Mouse (Mus musculus) brown adipose tissue, adult 24 weeks (tissue): ENCODE results near the gene Jak3. TPM values are rescaled to one million over a fixed set of nuclear protein-coding genes. Genes with fewer than 3 reads are reported as not detected.
"Not testable (repeated sequence)": the region's sequence is repeated elsewhere in the genome, so short reads cannot be mapped to it uniquely, and the experiment has no call there.

Experiments
- H3K27ac ChIP-seq: fragments of 200-500 bp; replicated peaks from 2 replicates; pipeline ENCODE4 v1.5.1; 2012; ENCODE audit warnings: low read depth, mild to moderate bottlenecking, low read length
- H3K4me1 ChIP-seq: fragments of 200-500 bp; 2 replicates; pipeline ENCODE4 v1.6.1; 2012; ENCODE audit warnings: low read length, mixed read lengths; ENCODE audit not compliant: control insufficient read depth, insufficient read depth, insufficient read length
- H3K4me3 ChIP-seq: fragments of 200-500 bp; 2 replicates; pipeline ENCODE4 v1.5.1; 2012; ENCODE audit warnings: low read depth, mild to moderate bottlenecking, low read length, moderate library complexity; ENCODE audit not compliant: insufficient read depth
- polyA plus RNA-seq: library from polyadenylated mRNA; stranded (reverse); fragments of >200 nt; gene quantifications from 2 replicates; pipeline ENCODE4 v1.2.4, GENCODE M21; 2012; ENCODE audit not compliant: missing spikeins, insufficient read depth, insufficient read length

Gene Jak3
- polyA plus RNA-seq, 1 experiment = 13.9 TPM

DNA sequence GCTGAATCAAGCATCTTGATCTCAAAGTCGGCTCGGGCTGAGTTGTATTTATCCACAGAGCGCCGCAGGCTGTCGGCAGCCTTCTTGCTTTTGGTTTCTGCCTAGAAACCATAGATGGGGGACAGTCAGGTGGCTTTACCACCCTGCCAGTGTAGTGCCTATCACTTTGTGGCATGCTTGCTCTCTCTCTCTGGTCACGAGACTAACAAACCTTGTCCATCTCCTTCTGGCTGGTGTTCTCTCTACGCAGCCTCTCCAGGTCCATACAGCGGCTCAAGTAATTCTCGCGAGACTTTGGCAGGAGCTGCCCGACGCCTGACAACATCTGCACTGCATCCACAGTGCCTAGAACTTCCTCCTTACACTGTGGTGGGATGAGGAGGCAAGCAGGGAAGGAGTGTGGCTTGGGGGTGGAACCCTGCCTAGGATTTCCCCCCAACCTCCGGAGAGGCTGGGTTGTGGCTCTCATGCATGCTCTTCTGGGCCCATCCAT, 40.5 kb downstream of the Jak3 start:
- Histone ChIP-seq H3K27ac (no peak overlapping the region), H3K4me3 (no peak overlapping the region), H3K4me1 (no peaks in the 10 kb centered on the region)

DNA sequence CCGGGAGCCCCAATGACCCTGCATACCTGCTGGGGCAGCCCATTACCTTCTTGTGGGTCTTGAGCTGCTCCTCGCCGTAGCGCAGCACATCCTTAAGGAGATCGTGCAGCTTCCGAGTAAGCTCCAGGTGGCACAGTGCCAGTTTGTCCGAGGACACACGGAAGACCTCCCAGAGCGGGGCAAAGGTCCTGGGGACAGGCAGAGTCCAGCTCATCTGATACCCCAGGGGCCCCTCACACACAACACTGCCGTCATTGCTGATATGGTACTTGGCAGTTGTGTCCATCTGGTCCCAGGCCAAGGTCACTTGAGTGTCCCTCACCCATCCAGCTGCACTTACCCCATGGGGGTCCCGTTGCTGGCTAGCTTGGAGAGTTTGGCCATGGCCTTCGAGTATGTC, 41.0 kb downstream of the Jak3 start:
- Histone ChIP-seq H3K27ac (no peak overlapping the region), H3K4me3 (no peak overlapping the region), H3K4me1 (no peaks in the 10 kb centered on the region)

DNA sequence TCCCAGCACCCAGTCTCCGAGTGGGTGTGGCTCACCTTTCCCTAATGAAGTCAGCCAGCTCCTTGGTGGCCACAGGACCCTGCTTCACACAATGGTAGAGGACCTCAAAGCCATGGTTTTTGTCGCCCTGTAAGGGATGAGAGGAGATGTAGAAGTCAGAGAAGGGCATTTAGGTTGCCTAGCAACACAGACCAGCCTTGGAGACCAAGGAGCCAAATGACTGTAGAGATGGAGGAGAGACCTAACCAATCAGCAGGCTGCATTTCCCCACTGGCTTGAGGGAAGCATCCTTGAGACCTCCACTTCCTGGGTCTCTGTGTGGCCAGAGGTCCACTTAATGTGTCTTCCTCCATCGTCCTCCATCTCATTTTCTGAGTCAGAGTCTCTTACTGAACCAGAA, 42.2 kb downstream of the Jak3 start:
- Histone ChIP-seq H3K4me1 (no peaks in the 10 kb centered on the region), H3K4me3 (no peak overlapping the region), H3K27ac (no peak overlapping the region)

DNA sequence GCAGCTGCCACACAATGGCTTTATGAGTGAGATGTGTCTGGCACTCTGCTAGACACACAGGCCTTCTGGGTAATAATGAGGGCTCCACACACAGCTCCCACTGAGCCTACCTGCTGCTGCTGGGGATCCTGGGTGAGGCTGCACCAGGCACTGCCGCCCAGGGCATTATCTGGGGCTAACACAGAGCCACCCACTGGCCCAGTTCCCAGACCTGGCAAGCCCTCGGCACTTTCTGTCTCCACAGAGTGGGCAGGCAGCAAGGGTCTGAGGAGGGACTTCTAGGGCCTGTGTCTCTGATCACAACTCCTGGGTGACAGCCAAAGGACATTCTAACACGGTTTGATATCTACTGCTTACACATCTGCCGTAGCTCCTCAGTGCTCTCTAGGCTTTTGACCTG, 43.1 kb downstream of the Jak3 start:
- Histone ChIP-seq H3K4me1 (no peaks in the 10 kb centered on the region), H3K4me3 (no peak overlapping the region), H3K27ac (no peak overlapping the region)

DNA sequence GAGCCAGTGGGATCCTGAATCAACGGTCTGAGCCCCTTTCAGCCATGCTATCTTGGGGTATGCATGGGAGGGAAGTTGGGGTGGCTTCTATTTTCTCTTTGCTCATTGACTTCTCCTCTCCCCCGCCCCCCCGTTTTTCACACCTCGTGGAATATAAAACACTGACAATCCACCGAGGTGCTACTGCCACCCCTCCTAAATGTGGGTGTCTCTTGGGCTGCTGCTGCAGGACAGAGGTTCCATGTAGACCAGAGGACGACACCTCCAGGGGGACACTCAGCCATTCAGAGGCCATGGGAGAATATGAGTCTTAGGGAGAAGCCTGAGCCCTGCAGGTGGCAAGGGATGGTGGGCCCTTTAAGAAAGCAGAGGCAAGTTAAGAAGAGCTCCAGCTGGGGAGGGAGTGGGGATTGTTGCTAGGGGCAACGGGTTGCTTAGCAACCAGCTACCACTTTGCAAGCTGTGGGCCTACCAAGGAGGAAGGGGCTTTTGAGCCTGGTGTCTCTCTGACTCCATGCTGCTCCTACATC, 43.9 kb downstream of the Jak3 start:
- no peak overlapping the region for H3K27ac ChIP-seq
- H3K4me1 ChIP-seq = no peaks in the 10 kb centered on the region
- no peak overlapping the region for H3K4me3 ChIP-seq

DNA sequence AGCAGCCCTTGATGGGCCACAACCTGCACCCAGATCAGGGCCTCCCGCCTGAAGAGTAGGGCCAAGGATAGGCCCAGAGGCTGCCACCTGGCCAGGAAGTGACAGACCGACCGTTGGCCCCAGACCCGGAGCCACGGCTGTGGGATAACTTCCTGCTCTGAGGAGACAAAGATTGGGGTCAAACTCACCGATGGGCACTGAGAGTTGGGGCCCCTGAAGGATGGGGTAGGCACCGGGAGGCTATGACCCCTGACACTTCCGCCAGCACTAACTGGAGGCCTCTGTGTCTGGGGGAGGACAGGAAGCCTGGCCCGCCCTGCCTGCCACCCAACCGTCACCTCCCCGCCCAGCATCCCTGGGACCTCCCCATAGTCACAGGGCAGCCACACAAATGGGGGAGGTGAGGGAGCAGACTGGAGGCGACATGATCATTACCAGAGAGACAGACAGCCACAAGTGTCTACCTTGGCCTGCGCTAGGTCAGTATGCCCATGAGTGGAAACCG, 47.0 kb downstream of the Jak3 start:
- H3K4me3 ChIP-seq = no peak overlapping the region
- H3K4me1 ChIP-seq = no peaks in the 10 kb centered on the region
- no peak overlapping the region for H3K27ac ChIP-seq

DNA sequence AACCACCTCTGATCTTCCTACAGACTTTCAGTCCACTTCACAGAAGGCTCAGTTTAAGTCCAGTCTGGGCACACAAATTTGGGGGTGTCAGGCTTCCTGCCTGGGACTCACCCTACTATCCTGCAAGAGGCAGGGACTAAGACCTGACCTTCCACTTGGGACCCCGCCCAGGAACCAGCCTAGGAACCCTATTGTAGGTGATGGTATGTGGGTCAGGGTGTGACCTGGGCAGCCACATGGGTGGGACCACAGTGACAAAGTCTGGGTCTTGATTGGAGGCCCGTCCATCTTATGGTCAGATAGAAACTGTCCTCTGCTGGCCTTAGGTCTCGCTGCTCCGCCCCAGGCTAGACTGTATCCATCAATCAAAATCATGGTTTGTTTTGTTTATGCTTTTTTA, 48.3 kb downstream of the Jak3 start:
- H3K27ac ChIP-seq = no peak overlapping the region
- no peak overlapping the region for H3K4me3 ChIP-seq
- H3K4me1 ChIP-seq = no peaks in the 10 kb centered on the region

DNA sequence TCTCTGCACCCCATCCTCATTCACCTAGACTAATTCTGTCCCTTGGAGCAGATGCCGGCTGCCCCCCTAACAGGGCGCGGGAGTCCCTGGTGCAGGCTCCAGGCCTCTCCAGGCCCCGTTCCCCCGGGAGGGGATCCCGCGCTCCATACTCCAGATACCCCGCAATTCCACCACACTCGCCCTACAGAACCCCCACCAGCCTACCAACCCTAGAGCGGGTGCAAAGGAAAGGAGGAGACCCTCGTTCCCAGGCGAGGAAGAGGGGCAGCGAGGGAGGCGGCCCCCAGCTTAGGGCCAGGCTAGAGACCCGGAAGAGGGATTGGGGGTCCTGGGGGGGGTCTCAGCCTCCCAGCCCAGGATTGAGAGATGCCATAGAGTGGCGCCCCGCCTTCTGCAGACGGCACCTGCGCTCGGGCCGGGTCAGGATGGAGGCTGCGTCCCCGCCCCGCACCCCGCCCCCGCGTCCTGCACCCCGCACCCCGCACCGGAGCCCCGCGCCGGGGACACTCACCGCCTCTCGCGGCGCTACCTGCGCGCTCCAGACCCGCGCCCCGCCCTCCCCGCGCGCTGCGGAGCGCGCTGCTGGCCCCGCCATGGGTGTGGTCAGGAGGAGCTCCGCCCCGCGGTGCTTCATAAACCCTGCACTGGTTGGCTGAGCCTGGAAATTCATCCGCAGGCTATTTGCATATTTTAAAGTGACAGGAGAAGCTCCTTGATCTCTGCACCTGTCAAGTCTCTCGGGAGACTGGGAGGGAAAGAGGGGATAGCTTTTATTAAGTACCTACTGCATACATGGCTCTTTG, 49.2 kb downstream of the Jak3 start, which contains the start of gene Fcho1:
Fcho1 (minus strand) TSS at position 595 of the 803 bp plus-strand sequence.
- H3K4me1 ChIP-seq = no peaks in the 10 kb centered on the region
- peak within 1 kb of the TSS; percentile 42 for H3K4me3 ChIP-seq
- H3K27ac ChIP-seq = no peak within 1 kb of the TSS

DNA sequence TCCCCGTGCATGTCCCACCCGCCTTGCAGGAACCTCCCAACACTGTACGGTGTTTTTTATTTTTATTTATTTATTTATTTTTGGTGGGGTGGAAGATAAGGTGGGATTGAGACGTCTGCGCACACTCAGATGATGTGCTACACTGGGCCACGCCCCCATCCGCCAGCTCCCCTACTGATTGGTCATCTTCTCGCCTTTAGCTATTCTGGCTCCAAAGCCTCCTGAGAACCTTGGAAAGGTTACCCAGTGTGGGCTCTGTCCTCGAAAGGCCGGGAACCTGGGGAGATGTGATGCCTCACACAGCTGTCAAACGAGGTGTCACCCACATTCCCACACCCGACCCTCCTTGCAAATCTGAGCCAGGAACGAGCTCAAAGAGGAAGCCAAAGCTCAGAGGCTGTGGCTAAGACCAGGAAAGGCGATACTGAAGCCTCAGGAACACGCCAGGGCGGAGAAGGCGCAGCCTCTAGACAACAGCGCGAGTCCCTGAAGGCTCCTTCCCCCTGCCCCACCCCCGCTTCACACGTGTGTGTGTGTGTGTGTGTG, 52.2 kb downstream of the Jak3 start:
- no peaks in the 10 kb centered on the region for H3K4me1 ChIP-seq
- H3K4me3 ChIP-seq = peak overlapping the region; percentile 50
- H3K27ac ChIP-seq = no peak overlapping the region

DNA sequence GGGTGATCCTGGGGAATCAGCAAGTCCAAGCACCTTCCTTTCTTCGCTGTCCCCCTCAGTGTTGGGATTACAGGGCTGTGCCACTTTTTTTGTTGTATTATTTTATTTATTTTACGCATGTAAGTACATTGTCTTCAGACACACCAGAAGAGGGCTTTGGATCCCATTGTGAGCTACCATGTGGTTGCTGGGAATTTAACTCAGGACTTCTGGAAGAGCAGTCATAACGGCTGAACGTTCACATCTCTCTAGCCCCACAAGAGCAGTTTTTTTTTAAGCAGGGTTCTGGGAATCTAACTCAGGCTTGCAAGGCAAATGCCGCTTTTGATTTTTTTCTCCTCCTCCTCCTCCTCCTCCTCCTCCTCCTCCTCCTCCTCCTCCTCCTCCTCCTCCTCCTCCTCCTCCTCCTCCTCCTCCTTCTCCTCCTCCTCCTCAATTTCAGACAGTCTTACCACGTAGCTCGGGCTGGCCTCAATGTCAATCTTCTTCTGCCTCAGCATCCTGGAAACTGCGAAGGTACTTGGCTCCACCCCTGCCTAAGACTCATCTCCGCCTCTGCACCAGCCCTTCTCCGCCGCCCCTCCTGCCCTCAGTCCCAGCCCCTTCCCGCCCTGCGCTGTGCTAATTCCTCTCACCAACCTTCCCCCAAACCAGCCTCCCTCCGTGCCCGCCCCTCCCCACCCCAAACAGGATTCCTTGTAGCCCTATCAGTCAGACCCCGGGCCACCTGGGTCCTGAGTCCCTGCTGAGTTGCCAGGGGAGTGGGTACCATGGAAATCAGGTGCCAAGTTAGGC, 52.9 kb downstream of the Jak3 start:
- Histone ChIP-seq H3K27ac (no peak overlapping the region), H3K4me1 (no peaks in the 10 kb centered on the region), H3K4me3 (peak overlapping the region; percentile 50)

DNA sequence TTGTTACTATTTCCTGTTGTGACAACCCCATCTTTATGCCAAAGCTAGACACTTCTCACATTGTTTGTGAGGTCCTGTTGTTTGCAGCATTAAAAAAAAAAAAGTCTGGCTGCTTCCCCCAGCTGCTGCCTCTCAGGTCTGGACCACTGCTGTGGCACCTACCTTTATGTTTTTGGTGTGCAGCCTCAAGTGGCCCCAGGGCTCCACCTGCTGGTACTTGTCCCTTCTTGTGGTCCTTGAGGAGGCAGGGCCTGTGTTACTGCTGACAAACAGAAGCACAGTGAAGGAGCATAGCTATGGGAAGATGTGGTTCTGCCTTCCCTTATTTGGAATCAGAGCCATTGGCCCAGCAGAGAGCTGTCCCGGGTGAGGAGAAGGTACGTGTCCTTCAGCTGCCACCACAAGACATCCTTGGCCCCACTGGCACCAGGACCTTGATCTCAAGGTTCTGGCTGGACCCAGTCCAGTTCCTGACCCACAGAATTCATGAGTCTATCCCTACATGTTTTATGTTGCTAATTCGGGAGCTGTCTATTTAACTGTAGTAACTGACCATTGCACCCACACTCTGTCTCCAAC, 55.6 kb downstream of the Jak3 start:
- H3K27ac ChIP-seq = no peak overlapping the region
- no peak overlapping the region for H3K4me3 ChIP-seq
- no peaks in the 10 kb centered on the region for H3K4me1 ChIP-seq

DNA sequence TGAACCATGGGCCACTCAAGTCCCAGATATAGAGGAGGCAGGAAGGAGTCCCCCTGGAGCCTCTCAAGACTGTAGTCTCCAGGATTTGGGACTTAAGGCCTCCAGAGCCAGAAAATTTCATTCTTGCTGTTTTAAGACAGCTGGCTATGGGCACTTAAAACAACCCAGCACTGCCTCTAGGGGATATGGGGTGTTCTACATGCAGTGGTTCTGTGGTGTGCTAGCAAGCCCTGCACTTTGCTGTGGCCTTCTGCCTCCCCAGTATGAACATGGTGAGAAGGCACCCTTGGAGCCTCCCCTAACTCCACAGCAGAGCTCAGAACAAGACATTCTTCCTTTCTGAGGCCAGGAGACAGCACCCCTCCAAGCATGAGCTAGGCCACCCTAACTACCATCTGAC, 62.2 kb downstream of the Jak3 start:
- not testable (repeated sequence) for H3K4me3 ChIP-seq, H3K4me1 ChIP-seq, H3K27ac ChIP-seq
